Comparison of ENCODE assay signal across 8 mouse cellular contexts in the genomic region with DNA sequence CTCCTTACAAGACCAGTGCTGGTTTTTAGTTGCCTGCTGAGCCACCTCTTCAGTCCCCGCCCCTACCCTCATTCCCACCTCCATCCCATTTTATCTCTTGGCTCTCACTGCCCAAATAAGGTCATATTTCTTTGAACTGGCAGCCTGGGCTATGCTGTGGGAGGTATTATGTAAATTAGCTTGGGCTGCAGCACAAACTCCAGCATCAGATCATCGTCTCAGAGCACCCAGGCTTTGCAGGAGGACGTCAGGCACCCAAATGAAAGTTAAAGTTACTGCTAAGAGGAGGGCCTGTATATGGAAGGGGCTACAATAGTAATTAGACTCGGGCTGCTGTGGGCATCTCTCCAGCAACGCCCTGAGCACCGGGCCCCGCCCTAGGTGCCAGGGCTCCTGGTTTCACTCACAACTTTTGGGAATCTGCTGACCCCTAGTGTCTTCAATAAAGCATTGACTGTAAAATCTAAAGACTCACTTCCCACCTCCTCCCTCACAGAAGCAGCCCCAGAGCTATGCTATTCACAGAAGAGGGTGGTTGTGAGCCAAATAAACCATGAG.
DNase-seq lines count a peak whose midpoint lies in the region; ATAC-seq and TF ChIP-seq lines count a peak whose summit lies in the region.

No protein-coding gene starts in this region.

- H3K4me2 ChIP-seq in hindbrain, embryonic 12.5 days (replicated peaks): peak overlapping the region; percentile 52
- H3K4me2 ChIP-seq in lung, embryonic 14.5 days: peak overlapping the region; percentile 56

- 3% methylated on average over 7 of the region's 7 CpGs for WGBS in hindbrain, embryonic 12.5 days
- 5% methylated on average over 7 of the region's 7 CpGs for WGBS in lung, embryonic 14.5 days

- H3K4me1 ChIP-seq in hindbrain, embryonic 12.5 days: peaks cover 17% of the 10 kb centered on the region
- H3K4me1 ChIP-seq in lung, embryonic 14.5 days (ENCODE audit: insufficient read depth): no peaks in the 10 kb centered on the region

- no peak overlapping the region; the same call in 1 of the 2 replicates for H3K9ac ChIP-seq in hindbrain, embryonic 12.5 days
- peak overlapping the region; percentile 31; the same call in 1 of the 2 replicates for H3K9ac ChIP-seq in lung, embryonic 14.5 days

- no peaks in the 10 kb centered on the region for H3K36me3 ChIP-seq in hindbrain, embryonic 12.5 days
- H3K36me3 ChIP-seq in lung, embryonic 14.5 days (ENCODE audit: insufficient read depth): no peaks in the 10 kb centered on the region

- ATAC-seq in hindbrain, embryonic 12.5 days (ENCODE audit: low FRiP score): peak; percentile 86
- ATAC-seq in lung, embryonic 14.5 days (ENCODE audit: insufficient read depth): peak; percentile 84
- ATAC-seq in activated CD4-positive, CD25-positive, alpha-beta regulatory T cell, adult 4 months: no peak

- no peak overlapping the region for H3K27ac ChIP-seq in hindbrain, embryonic 12.5 days
- H3K27ac ChIP-seq in lung, embryonic 14.5 days (ENCODE audit: low read depth): peak overlapping the region; percentile 9; the same call in 1 of the 2 replicates

- DNase-seq in WW6 (ENCODE audit: low read depth, low spot score): peak; percentile 61
- peak; percentile 82 to 84 for DNase-seq in cerebellum, postnatal 10 days
- peak; percentile 32 to 54 for DNase-seq in frontal cortex, postnatal 10 days (ENCODE audit: low spot score in 2 of 2)
- peak; percentile 73 for DNase-seq in layer of hippocampus, adult 9-11 months
- DNase-seq in lung, embryonic 14.5 days: peak; percentile 87
- peak; percentile 26 for DNase-seq in retina, adult 2 months (ENCODE audit: low read depth, low spot score)

- peak overlapping the region; percentile 20 for H3K4me3 ChIP-seq in hindbrain, embryonic 12.5 days
- peak overlapping the region; percentile 29 for H3K4me3 ChIP-seq in lung, embryonic 14.5 days (ENCODE audit: low read depth, low read length)

- no peaks in the 10 kb centered on the region for H3K27me3 ChIP-seq in hindbrain, embryonic 12.5 days
- H3K27me3 ChIP-seq in lung, embryonic 14.5 days (ENCODE audit: insufficient read depth, low read length): no peaks in the 10 kb centered on the region

- peak; percentile 68 for TF ChIP-seq CTCF in lung, embryonic 14.5 days (IDR thresholded peaks at IDR 0.05; ENCODE audit: low read depth)

- no peaks in the 10 kb centered on the region for H3K9me3 ChIP-seq in hindbrain, embryonic 12.5 days (replicated peaks)
- H3K9me3 ChIP-seq in lung, embryonic 14.5 days (ENCODE audit: low read depth, low read length): no peaks in the 10 kb centered on the region

Comparison
In these comparisons a context has a peak if more than half of its experiments do, and no peak if none do; other contexts are left out.
1. DNase-seq: peak in every context shown above with its lines; median percentile 87 in lung, embryonic 14.5 days; 83 in cerebellum, postnatal 10 days; 73 in layer of hippocampus, adult 9-11 months; 61 in WW6; 43 in frontal cortex, postnatal 10 days; 26 in retina, adult 2 months.